Mouse (Mus musculus): Measurements from ENCODE around the gene Lcp2. TPM values are rescaled to one million over a fixed set of nuclear protein-coding genes. Genes with fewer than 3 reads are reported as not detected.

Gene Lcp2
- polyA plus RNA-seq, 1 experiment from 2014 or later: 2.5 TPM

GRCm38 (mm10) chr11:34040061-34040460, 6.7 kb upstream of the Lcp2 start:
- Histone ChIP-seq H3K36me3 (ENCODE audit: insufficient read depth, low read length) (no peaks in the 10 kb centered on the region), H3K4me3 (ENCODE audit: low read length) (no peak overlapping the region), H3K27ac (ENCODE audit: low read length) (no peak overlapping the region), H3K27me3 (ENCODE audit: insufficient read depth, low read length) (no peaks in the 10 kb centered on the region), H3K4me2 (replicated peaks; ENCODE audit: low read depth, low read length) (no peak overlapping the region), H3K9ac (replicated peaks; ENCODE audit: low read length) (no peak overlapping the region), H3K9me3 (ENCODE audit: low read length) (no peaks in the 10 kb centered on the region), H3K4me1 (ENCODE audit: insufficient read depth, low read length) (no peaks in the 10 kb centered on the region)
- WGBS: 84% methylated on average over 5 of the region's 5 CpGs
- no peak for ATAC-seq (ENCODE audit: low FRiP score, low TSS enrichment)

GRCm38 (mm10) chr11:34042808-34043207, 3.9 kb upstream of the Lcp2 start:
- ATAC-seq (ENCODE audit: low FRiP score, low TSS enrichment): no peak
- no peaks in the 10 kb centered on the region for H3K9me3 ChIP-seq (ENCODE audit: low read length)
- H3K27ac ChIP-seq (ENCODE audit: low read length): no peak overlapping the region
- H3K4me3 ChIP-seq (ENCODE audit: low read length): no peak overlapping the region
- H3K4me2 ChIP-seq (replicated peaks; ENCODE audit: low read depth, low read length): no peak overlapping the region
- H3K4me1 ChIP-seq (ENCODE audit: insufficient read depth, low read length): no peaks in the 10 kb centered on the region
- no peak overlapping the region for H3K9ac ChIP-seq (replicated peaks; ENCODE audit: low read length)
- 56% methylated on average over 1 of the region's 1 CpGs for WGBS
- no peaks in the 10 kb centered on the region for H3K27me3 ChIP-seq (ENCODE audit: insufficient read depth, low read length)
- no peaks in the 10 kb centered on the region for H3K36me3 ChIP-seq (ENCODE audit: insufficient read depth, low read length)

GRCm38 (mm10) chr11:34047542-34047937, 820 bp downstream of the Lcp2 start:
- Histone ChIP-seq H3K27ac (ENCODE audit: low read length) (no peak overlapping the region), H3K36me3 (ENCODE audit: insufficient read depth, low read length) (no peaks in the 10 kb centered on the region), H3K9ac (replicated peaks; ENCODE audit: low read length) (no peak overlapping the region), H3K4me2 (replicated peaks; ENCODE audit: low read depth, low read length) (no peak overlapping the region), H3K27me3 (ENCODE audit: insufficient read depth, low read length) (no peaks in the 10 kb centered on the region), H3K4me1 (ENCODE audit: insufficient read depth, low read length) (no peaks in the 10 kb centered on the region), H3K9me3 (ENCODE audit: low read length) (no peaks in the 10 kb centered on the region), H3K4me3 (ENCODE audit: low read length) (no peak overlapping the region)
- WGBS: 87% methylated on average over 5 of the region's 5 CpGs
- ATAC-seq (ENCODE audit: low FRiP score, low TSS enrichment): no peak

GRCm38 (mm10) chr11:34048375-34049124, 1.8 kb downstream of the Lcp2 start:
- no peaks in the 10 kb centered on the region for H3K27me3 ChIP-seq (ENCODE audit: insufficient read depth, low read length)
- H3K27ac ChIP-seq (ENCODE audit: low read length): no peak overlapping the region
- 91% methylated on average over 8 of the region's 8 CpGs for WGBS
- no peaks in the 10 kb centered on the region for H3K36me3 ChIP-seq (ENCODE audit: insufficient read depth, low read length)
- H3K9ac ChIP-seq (replicated peaks; ENCODE audit: low read length): no peak overlapping the region
- no peak for ATAC-seq (ENCODE audit: low FRiP score, low TSS enrichment)
- H3K4me1 ChIP-seq (ENCODE audit: insufficient read depth, low read length): no peaks in the 10 kb centered on the region
- no peak overlapping the region for H3K4me3 ChIP-seq (ENCODE audit: low read length)
- H3K9me3 ChIP-seq (ENCODE audit: low read length): no peaks in the 10 kb centered on the region
- H3K4me2 ChIP-seq (replicated peaks; ENCODE audit: low read depth, low read length): no peak overlapping the region

- no peaks in the 10 kb centered on the region for H3K36me3 ChIP-seq (ENCODE audit: insufficient read depth, low read length)
- H3K9ac ChIP-seq (replicated peaks; ENCODE audit: low read length): no peak overlapping the region
- H3K4me2 ChIP-seq (replicated peaks; ENCODE audit: low read depth, low read length): no peak overlapping the region
- no peak overlapping the region for H3K4me3 ChIP-seq (ENCODE audit: low read length)
- H3K9me3 ChIP-seq (ENCODE audit: low read length): no peaks in the 10 kb centered on the region
- H3K27ac ChIP-seq (ENCODE audit: low read length): no peak overlapping the region
- no peak for ATAC-seq (ENCODE audit: low FRiP score, low TSS enrichment)
- WGBS: 88% methylated on average over 1 of the region's 1 CpGs
- H3K4me1 ChIP-seq (ENCODE audit: insufficient read depth, low read length): no peaks in the 10 kb centered on the region
- no peaks in the 10 kb centered on the region for H3K27me3 ChIP-seq (ENCODE audit: insufficient read depth, low read length)
Measured at GRCm38 (mm10) chr11:34049125-34049379, 2.3 kb downstream of the Lcp2 start.

- no peak overlapping the region for H3K4me3 ChIP-seq (ENCODE audit: low read length)
- no peaks in the 10 kb centered on the region for H3K9me3 ChIP-seq (ENCODE audit: low read length)
- ATAC-seq (ENCODE audit: low FRiP score, low TSS enrichment): no peak
- H3K27ac ChIP-seq (ENCODE audit: low read length): no peak overlapping the region
- no peaks in the 10 kb centered on the region for H3K36me3 ChIP-seq (ENCODE audit: insufficient read depth, low read length)
- no peak overlapping the region for H3K9ac ChIP-seq (replicated peaks; ENCODE audit: low read length)
- WGBS: 74% methylated on average over 1 of the region's 1 CpGs
- no peak overlapping the region for H3K4me2 ChIP-seq (replicated peaks; ENCODE audit: low read depth, low read length)
- no peaks in the 10 kb centered on the region for H3K27me3 ChIP-seq (ENCODE audit: insufficient read depth, low read length)
- no peaks in the 10 kb centered on the region for H3K4me1 ChIP-seq (ENCODE audit: insufficient read depth, low read length)
Measured at GRCm38 (mm10) chr11:34050063-34050462, 3.3 kb downstream of the Lcp2 start.

GRCm38 (mm10) chr11:34050643-34051042, 3.9 kb downstream of the Lcp2 start:
- no peaks in the 10 kb centered on the region for H3K36me3 ChIP-seq (ENCODE audit: insufficient read depth, low read length)
- H3K9me3 ChIP-seq (ENCODE audit: low read length): no peaks in the 10 kb centered on the region
- no peak for ATAC-seq (ENCODE audit: low FRiP score, low TSS enrichment)
- 56% methylated on average over 2 of the region's 2 CpGs for WGBS
- H3K4me2 ChIP-seq (replicated peaks; ENCODE audit: low read depth, low read length): no peak overlapping the region
- no peaks in the 10 kb centered on the region for H3K27me3 ChIP-seq (ENCODE audit: insufficient read depth, low read length)
- no peak overlapping the region for H3K27ac ChIP-seq (ENCODE audit: low read length)
- no peak overlapping the region for H3K9ac ChIP-seq (replicated peaks; ENCODE audit: low read length)
- H3K4me1 ChIP-seq (ENCODE audit: insufficient read depth, low read length): no peaks in the 10 kb centered on the region
- no peak overlapping the region for H3K4me3 ChIP-seq (ENCODE audit: low read length)

GRCm38 (mm10) chr11:34053031-34053818, 6.5 kb downstream of the Lcp2 start:
- no peak for ATAC-seq (ENCODE audit: low FRiP score, low TSS enrichment)
- Histone ChIP-seq H3K36me3 (ENCODE audit: insufficient read depth, low read length) (no peaks in the 10 kb centered on the region), H3K9me3 (ENCODE audit: low read length) (no peaks in the 10 kb centered on the region), H3K27me3 (ENCODE audit: insufficient read depth, low read length) (no peaks in the 10 kb centered on the region), H3K4me2 (replicated peaks; ENCODE audit: low read depth, low read length) (no peak overlapping the region), H3K9ac (replicated peaks; ENCODE audit: low read length) (no peak overlapping the region), H3K4me3 (ENCODE audit: low read length) (no peak overlapping the region), H3K4me1 (ENCODE audit: insufficient read depth, low read length) (no peaks in the 10 kb centered on the region), H3K27ac (ENCODE audit: low read length) (no peak overlapping the region)
- 84% methylated on average over 6 of the region's 6 CpGs for WGBS

GRCm38 (mm10) chr11:34054031-34054727, 7.5 kb downstream of the Lcp2 start:
- Histone ChIP-seq H3K27ac (ENCODE audit: low read length) (no peak overlapping the region), H3K9ac (replicated peaks; ENCODE audit: low read length) (no peak overlapping the region), H3K9me3 (ENCODE audit: low read length) (no peaks in the 10 kb centered on the region), H3K4me1 (ENCODE audit: insufficient read depth, low read length) (no peaks in the 10 kb centered on the region), H3K36me3 (ENCODE audit: insufficient read depth, low read length) (no peaks in the 10 kb centered on the region), H3K27me3 (ENCODE audit: insufficient read depth, low read length) (no peaks in the 10 kb centered on the region), H3K4me3 (ENCODE audit: low read length) (no peak overlapping the region), H3K4me2 (replicated peaks; ENCODE audit: low read depth, low read length) (no peak overlapping the region)
- 80% methylated on average over 7 of the region's 7 CpGs for WGBS
- ATAC-seq (ENCODE audit: low FRiP score, low TSS enrichment): no peak

- Histone ChIP-seq H3K4me2 (replicated peaks; ENCODE audit: low read depth, low read length) (no peak overlapping the region), H3K27ac (ENCODE audit: low read length) (no peak overlapping the region), H3K4me1 (ENCODE audit: insufficient read depth, low read length) (no peaks in the 10 kb centered on the region), H3K4me3 (ENCODE audit: low read length) (no peak overlapping the region), H3K27me3 (ENCODE audit: insufficient read depth, low read length) (no peaks in the 10 kb centered on the region), H3K9me3 (ENCODE audit: low read length) (no peaks in the 10 kb centered on the region), H3K36me3 (ENCODE audit: insufficient read depth, low read length) (no peaks in the 10 kb centered on the region), H3K9ac (replicated peaks; ENCODE audit: low read length) (no peak overlapping the region)
- 90% methylated on average over 1 of the region's 1 CpGs for WGBS
- ATAC-seq (ENCODE audit: low FRiP score, low TSS enrichment): no peak
Measured at GRCm38 (mm10) chr11:34056715-34057114, 10.0 kb downstream of the Lcp2 start.
